Mouse (Mus musculus): Measurements from ENCODE around the gene Frrs1.

Frrs1 gene

GRCm38 (mm10) chr3:116848936-116849335, 10.3 kb upstream of the Frrs1 start:
- DNase-seq: no peak

- DNase-seq: no peak
Observed at GRCm38 (mm10) chr3:116850376-116850775, 8.9 kb upstream of the Frrs1 start.

- DNase-seq: no peak
Observed at GRCm38 (mm10) chr3:116852421-116852820, 6.8 kb upstream of the Frrs1 start.

- no peak for DNase-seq
Observed at GRCm38 (mm10) chr3:116857611-116858010, 1.7 kb upstream of the Frrs1 start.

GRCm38 (mm10) chr3:116859752-116860151, 488 bp downstream of the Frrs1 start:
- no peak for DNase-seq

GRCm38 (mm10) chr3:116860333-116861222, 1.3 kb downstream of the Frrs1 start:
- no peak for DNase-seq

- no peak for DNase-seq
Observed at GRCm38 (mm10) chr3:116861223-116861539, 1.9 kb downstream of the Frrs1 start.

GRCm38 (mm10) chr3:116861540-116862067, 2.3 kb downstream of the Frrs1 start:
- peak; percentile 38 for DNase-seq

GRCm38 (mm10) chr3:116862621-116863020, 3.4 kb downstream of the Frrs1 start:
- no peak for DNase-seq

GRCm38 (mm10) chr3:116864421-116864820, 5.2 kb downstream of the Frrs1 start:
- DNase-seq: no peak

GRCm38 (mm10) chr3:116865199-116865636, 6.0 kb downstream of the Frrs1 start:
- DNase-seq: no peak

- DNase-seq: no peak
Observed at GRCm38 (mm10) chr3:116870372-116870771, 11.1 kb downstream of the Frrs1 start.

GRCm38 (mm10) chr3:116882221-116882960, 23.1 kb downstream of the Frrs1 start:
- DNase-seq: no peak

GRCm38 (mm10) chr3:116884941-116885340, 25.7 kb downstream of the Frrs1 start:
- DNase-seq: no peak

GRCm38 (mm10) chr3:116889358-116889757, 30.1 kb downstream of the Frrs1 start:
- peak; percentile 21 for DNase-seq

- no peak for DNase-seq
Observed at GRCm38 (mm10) chr3:116890576-116890975, 31.3 kb downstream of the Frrs1 start.

GRCm38 (mm10) chr3:116891436-116892205, 32.4 kb downstream of the Frrs1 start:
- no peak for DNase-seq

- DNase-seq: no peak
Observed at GRCm38 (mm10) chr3:116892206-116892563, 32.9 kb downstream of the Frrs1 start.

- no peak for DNase-seq
Observed at GRCm38 (mm10) chr3:116892872-116893271, 33.6 kb downstream of the Frrs1 start.

- peak; percentile 86 for DNase-seq
Observed at GRCm38 (mm10) chr3:116904158-116904557, 44.9 kb downstream of the Frrs1 start.

- DNase-seq: peak; percentile 79
Observed at GRCm38 (mm10) chr3:116905898-116906297, 46.6 kb downstream of the Frrs1 start.

GRCm38 (mm10) chr3:116906596-116906995, 47.3 kb downstream of the Frrs1 start:
- DNase-seq: peak; percentile 6

GRCm38 (mm10) chr3:116914374-116914773, 55.1 kb downstream of the Frrs1 start:
- no peak for DNase-seq

Data from right cerebral cortex, adult 18-20 months (tissue).